Mouse (Mus musculus) liver, embryonic 15.5 days (tissue): ENCODE results near the gene Tubb3. TPM values are rescaled to one million over a fixed set of nuclear protein-coding genes. Genes with fewer than 3 reads are reported as not detected.

ENCODE experiments used
- ATAC-seq: fragments of 200-750 bp; cut with Nextera tagmentation; 2 replicates; pipeline ENCODE4 v1.8.0; 2017; ENCODE audit warnings: moderate number of reproducible peaks, mild to moderate bottlenecking, moderate library complexity; ENCODE audit not compliant: insufficient read depth
- H3K27ac ChIP-seq: fragments of 300-500 bp; sonication (generic); replicated peaks from 2 replicates; pipeline ENCODE4 v1.5.1; 2015; ENCODE audit warnings: mild to moderate bottlenecking, inconsistent platforms
- H3K27me3 ChIP-seq: fragments of 300-500 bp; sonication (generic); 2 replicates; pipeline ENCODE4 v1.6.1; 2015; ENCODE audit warnings: mild to moderate bottlenecking, inconsistent platforms
- H3K36me3 ChIP-seq: fragments of 300-500 bp; sonication (generic); replicated peaks from 2 replicates; pipeline ENCODE4 v1.6.1; 2015; ENCODE audit warnings: moderate library complexity, mild to moderate bottlenecking, inconsistent platforms
- H3K4me1 ChIP-seq: fragments of 300-500 bp; sonication (generic); replicated peaks from 2 replicates; pipeline ENCODE4 v1.6.1; 2015; ENCODE audit warnings: inconsistent platforms
- H3K4me2 ChIP-seq: fragments of 300-500 bp; sonication (generic); 2 replicates; pipeline ENCODE4 v1.6.1; 2015; ENCODE audit warnings: moderate library complexity, mild to moderate bottlenecking, inconsistent platforms
- H3K4me3 ChIP-seq: fragments of 300-500 bp; sonication (generic); replicated peaks from 2 replicates; pipeline ENCODE4 v1.5.1; 2015; ENCODE audit warnings: mild to moderate bottlenecking, inconsistent platforms
- H3K9ac ChIP-seq: fragments of 300-500 bp; sonication (generic); 2 replicates; pipeline ENCODE4 v1.6.1; 2015; ENCODE audit warnings: moderate library complexity, mild to moderate bottlenecking, inconsistent platforms
- H3K9me3 ChIP-seq: fragments of 300-500 bp; sonication (generic); replicated peaks from 2 replicates; pipeline ENCODE4 v1.6.1; 2016; ENCODE audit warnings: inconsistent platforms
- WGBS: fragments of 180-500 bp; shearing (Covaris S2); methylation state at CpG from one replicate; pipeline ENCODE4 v1.1.7; 2015; ENCODE audit warnings: mixed read lengths; ENCODE audit not compliant: insufficient replicate concordance; 5-methylcytosine and 5-hydroxymethylcytosine counted together
- polyA plus RNA-seq: library from polyadenylated mRNA; unstranded; fragments of >200 nt; fragmentation: Nextera tagmentation; extraction: Ambion mirVana; gene quantifications from 2 replicates; pipeline ENCODE4 v1.2.1, GENCODE M21; 2015

Gene Tubb3
- polyA plus RNA-seq, 1 experiment from 2014 or later: 0.99 TPM

DNA sequence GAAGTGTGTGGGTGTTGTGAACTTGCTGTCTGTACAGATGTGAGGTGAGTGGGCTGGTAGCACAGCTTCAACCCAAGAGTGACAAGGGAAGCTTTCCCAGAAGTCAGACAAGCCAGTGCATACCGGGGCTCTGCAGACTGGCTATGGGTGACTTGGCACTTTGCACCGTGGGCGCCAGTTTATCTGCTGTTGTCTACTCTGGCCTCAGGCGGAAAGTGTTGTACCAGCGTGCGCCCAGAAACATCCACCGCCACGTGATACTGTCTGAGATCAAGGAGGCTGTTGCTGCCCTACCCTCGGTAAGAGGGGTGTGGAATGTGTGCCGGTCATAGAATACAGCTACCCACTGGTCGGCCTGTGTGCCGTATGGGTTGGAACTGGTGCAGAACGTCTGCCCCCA, 12.9 kb upstream of the Tubb3 start:
- Histone ChIP-seq H3K9me3 (no peaks in the 10 kb centered on the region), H3K36me3 (peaks cover 85% of the 10 kb centered on the region), H3K9ac (no peak overlapping the region), H3K4me2 (no peak overlapping the region), H3K27me3 (no peaks in the 10 kb centered on the region), H3K4me3 (no peak overlapping the region), H3K27ac (no peak overlapping the region), H3K4me1 (no peaks in the 10 kb centered on the region)
- 79% methylated on average over 13 of the region's 13 CpGs for WGBS
- ATAC-seq: no peak

- Histone ChIP-seq H3K27me3 (no peaks in the 10 kb centered on the region), H3K27ac (no peak overlapping the region), H3K4me3 (no peak overlapping the region), H3K9ac (no peak overlapping the region), H3K4me2 (no peak overlapping the region), H3K4me1 (peaks cover 7% of the 10 kb centered on the region), H3K36me3 (peaks cover 51% of the 10 kb centered on the region), H3K9me3 (no peaks in the 10 kb centered on the region)
- WGBS: 79% methylated on average over 9 of the region's 9 CpGs
- ATAC-seq: no peak
Measured at GRCm38 (mm10) chr8:123401936-123402335, 9.3 kb upstream of the Tubb3 start.

DNA sequence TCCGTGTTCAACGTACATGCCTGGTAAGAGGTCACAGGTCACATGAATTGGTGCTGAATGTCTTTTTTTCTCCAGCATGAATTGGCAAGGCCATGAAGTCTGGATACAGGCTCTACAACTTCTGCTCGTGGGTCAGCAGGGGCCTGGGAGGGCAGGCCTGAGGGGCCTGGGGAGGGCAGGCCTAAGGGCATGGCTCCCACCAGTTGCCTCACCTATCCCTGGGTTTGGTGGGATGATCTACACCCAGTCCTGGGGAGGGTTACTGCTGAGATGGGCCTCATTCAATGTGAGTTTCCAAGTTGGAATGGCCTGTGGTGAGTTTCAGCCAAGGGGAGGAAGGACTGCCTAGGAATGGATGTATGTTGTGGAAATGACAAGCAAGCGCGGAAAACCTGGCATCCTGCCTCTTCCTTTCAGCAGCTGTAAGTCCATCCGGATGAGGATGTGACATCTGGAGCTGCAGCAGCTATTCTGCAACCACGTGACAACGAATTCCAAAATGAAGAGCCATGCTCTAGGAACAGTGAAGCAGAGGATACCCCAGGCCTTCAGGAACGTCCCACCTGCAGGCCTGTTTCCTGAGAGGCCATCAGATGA, 8.4 kb upstream of the Tubb3 start:
- Histone ChIP-seq H3K4me3 (no peak overlapping the region), H3K9ac (no peak overlapping the region), H3K27me3 (peaks cover 8% of the 10 kb centered on the region), H3K27ac (no peak overlapping the region), H3K36me3 (peaks cover 43% of the 10 kb centered on the region), H3K4me2 (no peak overlapping the region), H3K4me1 (peaks cover 16% of the 10 kb centered on the region), H3K9me3 (no peaks in the 10 kb centered on the region)
- 76% methylated on average over 9 of the region's 9 CpGs for WGBS
- ATAC-seq: no peak

GRCm38 (mm10) chr8:123404521-123404920, 6.7 kb upstream of the Tubb3 start:
- no peak overlapping the region for H3K9ac ChIP-seq
- peaks cover 26% of the 10 kb centered on the region for H3K36me3 ChIP-seq
- peaks cover 20% of the 10 kb centered on the region for H3K27me3 ChIP-seq
- H3K9me3 ChIP-seq: no peaks in the 10 kb centered on the region
- no peak for ATAC-seq
- 62% methylated on average over 8 of the region's 8 CpGs for WGBS
- no peak overlapping the region for H3K4me2 ChIP-seq
- no peak overlapping the region for H3K27ac ChIP-seq
- no peak overlapping the region for H3K4me3 ChIP-seq
- H3K4me1 ChIP-seq: peaks cover 32% of the 10 kb centered on the region

- H3K4me3 ChIP-seq: no peak within 1 kb of the TSS
- no peaks in the 10 kb centered on the region for H3K9me3 ChIP-seq
- H3K9ac ChIP-seq: no peak within 1 kb of the TSS
- peaks cover 43% of the 10 kb centered on the region for H3K27me3 ChIP-seq
- no peak for ATAC-seq
- WGBS: 7% methylated on average over 4 of the region's 4 CpGs
- peaks cover 55% of the 10 kb centered on the region for H3K4me1 ChIP-seq
- H3K4me2 ChIP-seq: peak within 1 kb of the TSS; percentile 29; the same call in 1 of the 2 replicates
- H3K36me3 ChIP-seq: peaks cover 5% of the 10 kb centered on the region; the same call in 1 of the 2 replicates
- H3K27ac ChIP-seq: no peak within 1 kb of the TSS
Measured at GRCm38 (mm10) chr8:123406786-123407185, 4.4 kb upstream of the Tubb3 start, which contains the start of gene Mc1r. TSS of gene Mc1r (plus strand) at chr8:123407107.

GRCm38 (mm10) chr8:123407612-123408011, 3.6 kb upstream of the Tubb3 start:
- ATAC-seq: no peak
- peaks cover 63% of the 10 kb centered on the region for H3K4me1 ChIP-seq
- 66% methylated on average over 13 of the region's 13 CpGs for WGBS
- no peak overlapping the region for H3K4me2 ChIP-seq
- no peak overlapping the region for H3K4me3 ChIP-seq
- H3K9me3 ChIP-seq: no peaks in the 10 kb centered on the region
- H3K27ac ChIP-seq: no peak overlapping the region
- no peaks in the 10 kb centered on the region for H3K36me3 ChIP-seq
- H3K9ac ChIP-seq: no peak overlapping the region
- H3K27me3 ChIP-seq: peaks cover 51% of the 10 kb centered on the region

DNA sequence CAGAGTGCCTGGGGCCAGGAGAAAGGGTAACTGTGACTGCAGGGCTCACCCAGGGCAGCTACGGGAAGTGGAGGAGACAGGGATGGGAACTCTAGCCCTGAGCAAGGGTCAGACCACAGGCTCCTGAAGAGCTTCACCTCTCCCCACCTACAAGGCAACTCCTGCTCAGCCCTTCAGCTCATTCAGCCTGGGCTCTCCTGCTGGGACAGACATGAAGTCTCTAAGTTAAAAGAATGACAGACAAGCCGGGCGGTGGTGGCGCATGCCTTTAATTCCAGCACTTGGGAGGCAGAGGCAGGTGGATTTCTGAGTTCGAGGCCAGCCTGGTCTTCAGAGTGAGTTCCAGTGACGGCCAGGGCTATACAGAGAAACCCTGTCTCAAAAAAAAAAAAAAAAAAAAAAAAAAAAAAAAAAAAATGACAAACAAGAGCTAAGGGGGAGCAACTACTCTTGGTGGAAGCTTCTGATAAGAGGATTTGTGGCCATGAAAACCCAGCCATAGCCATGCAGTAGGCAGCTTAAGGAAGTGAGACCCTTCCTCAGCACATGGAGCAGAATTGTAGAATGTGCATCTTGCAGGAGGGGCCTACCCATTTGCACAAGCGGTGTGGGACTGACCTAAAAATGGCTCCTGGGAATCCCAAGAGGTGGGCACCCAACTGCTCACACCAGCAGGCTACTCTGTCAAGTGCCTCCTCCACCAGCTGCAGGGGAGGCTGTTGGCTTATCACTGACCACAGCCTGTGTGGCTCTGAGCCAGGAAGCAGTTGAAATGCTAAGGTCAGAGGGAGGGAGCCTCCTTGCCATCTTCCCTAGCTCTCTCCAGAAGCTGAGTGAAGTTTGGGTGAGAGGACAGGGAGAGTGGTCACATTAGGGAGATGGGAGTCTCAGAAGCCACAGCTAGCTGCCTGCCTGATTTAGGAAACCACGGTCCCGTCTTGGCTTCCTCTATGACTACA, 2.4 kb upstream of the Tubb3 start:
- Histone ChIP-seq H3K27ac (no peak overlapping the region), H3K36me3 (no peaks in the 10 kb centered on the region), H3K9me3 (no peaks in the 10 kb centered on the region), H3K9ac (no peak overlapping the region), H3K4me1 (peaks cover 68% of the 10 kb centered on the region), H3K4me2 (peak overlapping the region; percentile 32), H3K27me3 (peaks cover 64% of the 10 kb centered on the region), H3K4me3 (no peak overlapping the region)
- ATAC-seq: peak; percentile 64
- 32% methylated on average over 9 of the region's 9 CpGs for WGBS

- 54% methylated on average over 8 of the region's 8 CpGs for WGBS
- Histone ChIP-seq H3K4me2 (no peak overlapping the region), H3K9me3 (no peaks in the 10 kb centered on the region), H3K36me3 (no peaks in the 10 kb centered on the region), H3K27ac (no peak overlapping the region), H3K4me3 (no peak overlapping the region), H3K27me3 (peaks cover 69% of the 10 kb centered on the region), H3K4me1 (peaks cover 73% of the 10 kb centered on the region), H3K9ac (no peak overlapping the region)
- ATAC-seq: no peak
Measured at GRCm38 (mm10) chr8:123410049-123410587, 1.1 kb upstream of the Tubb3 start.

- WGBS: 12% methylated on average over 11 of the region's 11 CpGs
- H3K4me1 ChIP-seq: peaks cover 73% of the 10 kb centered on the region
- H3K9ac ChIP-seq: no peak overlapping the region
- H3K27me3 ChIP-seq: peaks cover 69% of the 10 kb centered on the region
- peak overlapping the region; percentile 57 for H3K4me2 ChIP-seq
- no peaks in the 10 kb centered on the region for H3K9me3 ChIP-seq
- peak overlapping the region; percentile 23 for H3K4me3 ChIP-seq
- no peak for ATAC-seq
- H3K27ac ChIP-seq: no peak overlapping the region
- H3K36me3 ChIP-seq: no peaks in the 10 kb centered on the region
Measured at GRCm38 (mm10) chr8:123410788-123411187, 436 bp upstream of the Tubb3 start.

- peaks cover 69% of the 10 kb centered on the region for H3K27me3 ChIP-seq
- H3K36me3 ChIP-seq: no peaks in the 10 kb centered on the region
- ATAC-seq: no peak
- H3K9ac ChIP-seq: no peak overlapping the region
- 8% methylated on average over 16 of the region's 16 CpGs for WGBS
- H3K4me3 ChIP-seq: peak overlapping the region; percentile 23
- no peak overlapping the region for H3K27ac ChIP-seq
- H3K9me3 ChIP-seq: no peaks in the 10 kb centered on the region
- peaks cover 74% of the 10 kb centered on the region for H3K4me1 ChIP-seq
- peak overlapping the region; percentile 57 for H3K4me2 ChIP-seq
Measured at GRCm38 (mm10) chr8:123411781-123412327, 630 bp downstream of the Tubb3 start.
